Comparison of ENCODE assay signal across 9 mouse cellular contexts in the genomic region with DNA sequence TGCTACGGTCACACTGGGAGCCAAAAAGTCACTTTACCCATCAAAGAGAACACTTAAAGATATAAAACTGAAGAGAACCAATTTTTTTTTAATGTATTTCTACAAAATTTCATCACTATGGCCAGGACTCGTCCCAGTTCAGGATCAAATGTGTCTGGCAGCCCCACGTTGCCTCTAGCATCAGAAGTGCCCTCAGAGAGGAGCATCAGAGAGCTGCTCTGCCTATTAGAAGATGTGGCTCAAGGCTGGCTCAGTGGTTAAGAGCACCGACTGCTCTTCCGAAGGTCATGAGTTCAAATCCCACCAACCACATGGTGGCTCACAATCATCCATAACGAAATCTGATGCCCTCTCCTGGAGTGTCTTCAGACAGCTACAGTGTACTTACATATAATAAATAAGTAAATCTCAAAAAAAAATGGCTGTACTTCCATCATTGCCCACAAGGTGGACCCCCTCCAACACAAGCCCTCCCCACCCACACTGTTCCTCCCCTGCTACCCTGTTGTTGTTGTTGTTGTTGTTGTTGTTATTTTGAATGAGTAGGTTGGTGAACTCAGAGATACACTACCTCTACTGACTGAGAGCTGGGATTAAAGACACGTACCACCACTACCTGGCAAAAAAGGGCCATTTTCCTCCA. TPM values are rescaled to one million over a fixed set of nuclear protein-coding genes. Genes with fewer than 3 reads are reported as not detected.
DNase-seq lines count a peak whose midpoint lies in the region; ATAC-seq and TF ChIP-seq lines count a peak whose summit lies in the region.
"Had no signal": no experiment of that assay in that cellular context is flagged by ENCODE, and none has a peak within 500 bp of the region (broad histone marks: within the 10 kb centered on the region; RNA-seq: fewer than 3 reads in every experiment).

No protein-coding gene starts in this region.

- no peak overlapping the region for H3K4me3 ChIP-seq in kidney, adult 2 months (ENCODE audit: insufficient read depth, low read depth, low read length)
- no peak overlapping the region for H3K4me3 ChIP-seq in forebrain, postnatal 0 days (ENCODE audit: low read depth, low read length)
- H3K4me3 ChIP-seq in liver, embryonic 15.5 days (replicated peaks): no peak overlapping the region

- DNase-seq in kidney, adult 2 months: peak; percentile 66
- no peak for DNase-seq in kidney, adult 18-20 months
- DNase-seq in CD8-positive naive resting alpha-beta T cell, adult 2 months (ENCODE audit: low read depth in 2 of 2, low spot score in 2 of 2): peak; percentile 31 to 62
- peak; percentile 88 for DNase-seq in brain, adult 2 months (ENCODE audit: low read depth, low spot score)
- peak; percentile 67 for DNase-seq in forebrain, postnatal 0 days
- DNase-seq in spleen, postnatal 10 days (ENCODE audit: low spot score in 2 of 2): peak; percentile 36 to 64
- DNase-seq in gastrocnemius, adult 8-10 months (ENCODE audit: low spot score in 2 of 2): no peak

- no peak overlapping the region for H3K27ac ChIP-seq in kidney, adult 2 months (ENCODE audit: insufficient read depth, low read depth, low read length)
- no peak overlapping the region for H3K27ac ChIP-seq in forebrain, postnatal 0 days (ENCODE audit: low read depth, low read length)
- 0 out of 2 replicates have a peak overlapping the region, but pooled peaks have one; percentile 69 for H3K27ac ChIP-seq in liver, embryonic 15.5 days (replicated peaks)
- H3K27ac ChIP-seq: embryonic facial prominence, embryonic 13.5 days had no signal

- no peak overlapping the region for H3K4me2 ChIP-seq in forebrain, postnatal 0 days (ENCODE audit: low read depth)
- H3K4me2 ChIP-seq in liver, embryonic 15.5 days: peak overlapping the region; percentile 83

- H3K9me3 ChIP-seq in forebrain, postnatal 0 days (ENCODE audit: low read length): no peaks in the 10 kb centered on the region
- no peaks in the 10 kb centered on the region for H3K9me3 ChIP-seq in liver, embryonic 15.5 days (replicated peaks)
- H3K9me3 ChIP-seq: embryonic facial prominence, embryonic 13.5 days had no signal

- ATAC-seq in forebrain, postnatal 0 days: peak; percentile 39
- no peak for ATAC-seq in liver, embryonic 15.5 days (ENCODE audit: insufficient read depth)

- no peaks in the 10 kb centered on the region for H3K27me3 ChIP-seq in kidney, adult 2 months (replicated peaks; ENCODE audit: control insufficient read depth, insufficient read depth, low read length)
- no peaks in the 10 kb centered on the region for H3K27me3 ChIP-seq in forebrain, postnatal 0 days (ENCODE audit: insufficient read depth, low read length)
- H3K27me3 ChIP-seq in liver, embryonic 15.5 days: peaks cover 9% of the 10 kb centered on the region; the same call in 1 of the 2 replicates
- H3K27me3 ChIP-seq: embryonic facial prominence, embryonic 13.5 days had no signal

- no peak overlapping the region for H3K9ac ChIP-seq in forebrain, postnatal 0 days
- H3K9ac ChIP-seq in liver, embryonic 15.5 days: no peak overlapping the region

- H3K4me1 ChIP-seq in kidney, adult 2 months (ENCODE audit: control insufficient read depth, insufficient read depth, low read length): peaks cover 4% of the 10 kb centered on the region; the same call in 1 of the 2 replicates
- H3K4me1 ChIP-seq in forebrain, postnatal 0 days (ENCODE audit: insufficient read depth): 0 out of 2 replicates have a peak, but pooled peaks cover 5% of the 10 kb centered on the region
- peaks cover 25% of the 10 kb centered on the region for H3K4me1 ChIP-seq in liver, embryonic 15.5 days (replicated peaks)

- WGBS in kidney, adult 2 months: 39% methylated on average over 7 of the region's 7 CpGs
- 35% methylated on average over 7 of the region's 7 CpGs for WGBS in forebrain, postnatal 0 days
- 14% methylated on average over 7 of the region's 7 CpGs for WGBS in liver, embryonic 15.5 days (ENCODE audit: insufficient replicate concordance)

- no peaks in the 10 kb centered on the region for H3K36me3 ChIP-seq in kidney, adult 2 months (ENCODE audit: control insufficient read depth, insufficient read depth, low read length)
- H3K36me3 ChIP-seq in forebrain, postnatal 0 days (ENCODE audit: insufficient read depth): no peaks in the 10 kb centered on the region
- 0 out of 2 replicates have a peak, but pooled peaks cover 1% of the 10 kb centered on the region for H3K36me3 ChIP-seq in liver, embryonic 15.5 days (replicated peaks)

- no peak for TF ChIP-seq POLR2A in kidney, adult 2 months (IDR thresholded peaks at IDR 0.05; ENCODE audit: low read depth, low read length)

- TF ChIP-seq CTCF in kidney, adult 2 months (conservative IDR thresholded peaks at IDR 0.05; ENCODE audit: insufficient read depth, insufficient read length, low read depth, low read length): peak; percentile 66
- peak; percentile 74 for TF ChIP-seq CTCF in forebrain, postnatal 0 days (IDR thresholded peaks at IDR 0.05; ENCODE audit: low read depth)

RNA-seq across cellular contexts. Expression of a gene that starts 1.3 kb away (rescaled TPM):
- polyA plus RNA-seq in kidney, adult 2 months (2012; rRNA removed): 15.9 and 19.2 TPM in 2 replicates
- total RNA-seq in forebrain, postnatal 0 days (2014; rRNA removed): 5.0 and 5.6 TPM in 2 replicates
- polyA plus RNA-seq in forebrain, postnatal 0 days (2015; fragmentation: Nextera tagmentation; extraction: Ambion mirVana): 2.6 and 2.7 TPM in 2 replicates
- 15.5 and 16.7 TPM in 2 replicates for polyA plus RNA-seq in liver, embryonic 15.5 days (2015; fragmentation: Nextera tagmentation; extraction: Ambion mirVana)
- total RNA-seq in gastrocnemius, adult 8-10 months (2022): not detected

RNA-seq across cellular contexts. Expression of a gene that starts 12.9 kb away (rescaled TPM):
- polyA plus RNA-seq in kidney, adult 2 months (2012; rRNA removed): 6.0 and 7.2 TPM in 2 replicates
- 37.0 and 37.8 TPM in 2 replicates for total RNA-seq in forebrain, postnatal 0 days (2014; rRNA removed)
- 21.3 and 24.2 TPM in 2 replicates for polyA plus RNA-seq in forebrain, postnatal 0 days (2015; fragmentation: Nextera tagmentation; extraction: Ambion mirVana)
- polyA plus RNA-seq in liver, embryonic 15.5 days (2015; fragmentation: Nextera tagmentation; extraction: Ambion mirVana): 3.0 and 3.4 TPM in 2 replicates
- under 1 TPM in 3 of 4 experiments, not detected in 1; 0.16 to 0.22 (median 0.20) TPM for total RNA-seq in gastrocnemius, adult 8-10 months (2022)

RNA-seq across cellular contexts. Expression of a gene that starts 53.9 kb away (rescaled TPM):
- polyA plus RNA-seq in kidney, adult 2 months (2012; rRNA removed): 164 and 166 TPM in 2 replicates
- total RNA-seq in forebrain, postnatal 0 days (2014; rRNA removed): 434 and 487 TPM in 2 replicates
- polyA plus RNA-seq in forebrain, postnatal 0 days (2015; fragmentation: Nextera tagmentation; extraction: Ambion mirVana): 275 and 296 TPM in 2 replicates
- polyA plus RNA-seq in liver, embryonic 15.5 days (2015; fragmentation: Nextera tagmentation; extraction: Ambion mirVana): 50.6 and 54.5 TPM in 2 replicates
- total RNA-seq in gastrocnemius, adult 8-10 months (2022): 100 to 1,000 TPM; 125 to 155 (median 141) TPM

Comparison
In these comparisons a context has a peak if more than half of its experiments do, and no peak if none do; other contexts are left out.
1. DNase-seq: peak in kidney, adult 2 months (single experiment), CD8-positive naive resting alpha-beta T cell, adult 2 months (2 of 2), brain, adult 2 months (single experiment), forebrain, postnatal 0 days (single experiment) and spleen, postnatal 10 days (2 of 2); none in kidney, adult 18-20 months (single experiment) and gastrocnemius, adult 8-10 months (0 of 2).